Mouse (Mus musculus) urinary bladder, adult 18-20 months (tissue): ENCODE measurements at regions not wholly inside any gene's neighbourhood (a gene's known extent, or its start where the extent isn't known, plus 50 kb on each side); places are given as distances from the start of the nearest gene placed in this dataset.

Experiments
- DNase-seq, 2 experiments: peaks; one replicate each; pipeline ENCODE4 v3.0.0; 2022; ENCODE audit warnings: low spot score in 2 of 2, mixed read lengths in 2 of 2

GRCm38 (mm10) chr1:129219098-129219497 is 54.0 kb upstream of the Thsd7b start:
- DNase-seq: no peak

- DNase-seq: no peak
Observed at GRCm38 (mm10) chr1:129208806-129209205, 64.3 kb upstream of the Thsd7b start.

- DNase-seq: no peak
Observed at GRCm38 (mm10) chr1:129208406-129208805, 64.7 kb upstream of the Thsd7b start.

- DNase-seq: no peak
Observed at GRCm38 (mm10) chr1:129207674-129208073, 65.4 kb upstream of the Thsd7b start.

- DNase-seq: no peak
Observed at GRCm38 (mm10) chr1:129180174-129180759, 92.8 kb upstream of the Thsd7b start.

GRCm38 (mm10) chr1:129169936-129170335 is 103.2 kb upstream of the Thsd7b start:
- DNase-seq: no peak

GRCm38 (mm10) chr1:129150643-129151042 is 122.5 kb upstream of the Thsd7b start:
- DNase-seq: no peak

GRCm38 (mm10) chr1:129148733-129149388 is 124.2 kb upstream of the Thsd7b start:
- DNase-seq: no peak

- no peak for DNase-seq
Observed at GRCm38 (mm10) chr1:129146395-129147094, 126.6 kb upstream of the Thsd7b start.

- no peak for DNase-seq
Observed at GRCm38 (mm10) chr1:129138783-129139182, 134.3 kb upstream of the Thsd7b start.

GRCm38 (mm10) chr1:129106961-129107557 is 166.0 kb upstream of the Thsd7b start:
- DNase-seq: no peak

- no peak for DNase-seq
Observed at GRCm38 (mm10) chr1:129100997-129101396, 172.1 kb upstream of the Thsd7b start.

GRCm38 (mm10) chr1:129078274-129078673 is 194.8 kb upstream of the Thsd7b start:
- no peak for DNase-seq

GRCm38 (mm10) chr1:129057182-129057581 is 215.9 kb upstream of the Thsd7b start:
- no peak for DNase-seq

GRCm38 (mm10) chr1:129055252-129055651 is 217.8 kb upstream of the Thsd7b start:
- no peak for DNase-seq

- DNase-seq: no peak
Observed at GRCm38 (mm10) chr1:129033707-129034106, 239.4 kb upstream of the Thsd7b start.

- no peak for DNase-seq
Observed at GRCm38 (mm10) chr1:129005899-129006298, 267.2 kb upstream of the Thsd7b start.

GRCm38 (mm10) chr1:129002286-129002685 is 270.8 kb upstream of the Thsd7b start:
- no peak for DNase-seq

GRCm38 (mm10) chr1:129001766-129002165 is 271.3 kb upstream of the Thsd7b start:
- DNase-seq: no peak

GRCm38 (mm10) chr1:128999741-129000517 is 273.2 kb upstream of the Thsd7b start:
- DNase-seq: no peak

GRCm38 (mm10) chr1:128994655-128995054 is 278.4 kb upstream of the Thsd7b start:
- no peak for DNase-seq

GRCm38 (mm10) chr1:128983411-128983810 is 289.7 kb upstream of the Thsd7b start:
- DNase-seq: no peak
